Mouse (Mus musculus) CH12.LX (cell line): ENCODE data around the gene Rrp12. TPM values are rescaled to one million over a fixed set of nuclear protein-coding genes. Genes with fewer than 3 reads are reported as not detected.
A peak's percentile ranks its signal among the peaks of the same experiment; 100 is the strongest.

Experiments
- DNase-seq: peaks from one replicate; pipeline ENCODE4 v3.0.0-alpha.2; 2013; ENCODE audit errors: extremely low read depth
- H3K27ac ChIP-seq: 2 replicates; pipeline ENCODE4 v1.5.1; 2012; ENCODE audit warnings: low read depth, mild to moderate bottlenecking, control low read depth, moderate library complexity; ENCODE audit not compliant: insufficient read depth
- H3K27me3 ChIP-seq: replicated peaks from 2 replicates; pipeline ENCODE3; 2012; ENCODE audit warnings: inconsistent platforms
- H3K36me3 ChIP-seq, 2 experiments: replicated peaks in 1 of 2; 2 replicates each; pipeline versions ENCODE3 to v1.6.1; 2012; ENCODE audit warnings: inconsistent platforms in 1 of 2, low read length in 1 of 2, mild to moderate bottlenecking in 1 of 2, mixed read lengths in 1 of 2, moderate library complexity in 1 of 2; ENCODE audit not compliant: control insufficient read depth in 1 of 2, insufficient read depth in 1 of 2
- H3K4me1 ChIP-seq, 2 experiments: 2 replicates each; pipeline ENCODE4 v1.6.1; 2012; ENCODE audit warnings: inconsistent platforms in 1 of 2, moderate library complexity in 1 of 2; ENCODE audit not compliant: insufficient read depth in 2 of 2, control insufficient read depth in 1 of 2
- H3K4me2 ChIP-seq: 2 replicates; pipeline ENCODE4 v1.6.1; 2012; ENCODE audit warnings: low read depth, mild to moderate bottlenecking, control low read depth; ENCODE audit not compliant: poor library complexity, insufficient read depth, severe bottlenecking
- H3K4me3 ChIP-seq, 3 experiments: fragments of 150-350 bp in 1 of 3; sonication (generic) in 1 of 3; replicated peaks in 1 of 3; 2 replicates each; pipeline versions ENCODE3 to v1.5.1; 2011 to 2012; ENCODE audit warnings: low read depth in 2 of 3, low read length in 2 of 3, mild to moderate bottlenecking in 2 of 3, moderate library complexity in 2 of 3, control low read depth in 1 of 3, improper control_type of control experiment in 1 of 3, inconsistent platforms in 1 of 3, mixed read lengths in 1 of 3; ENCODE audit not compliant: poor library complexity in 1 of 3
- H3K79me2 ChIP-seq: replicated peaks from 2 replicates; pipeline ENCODE4 v1.6.1; 2012; ENCODE audit warnings: mild to moderate bottlenecking, moderate library complexity; ENCODE audit not compliant: control insufficient read depth, poor library complexity, insufficient read depth, severe bottlenecking; ENCODE audit errors: extremely low read depth
- H3K9ac ChIP-seq: 2 replicates; pipeline ENCODE4 v1.6.1; 2012; ENCODE audit warnings: low read depth, mild to moderate bottlenecking, control low read depth, moderate library complexity; ENCODE audit not compliant: insufficient read depth
- H3K9me3 ChIP-seq: replicated peaks from 2 replicates; pipeline ENCODE3; 2012; ENCODE audit warnings: low read length, inconsistent platforms, mixed read lengths
- CHD2 ChIP-seq: IDR thresholded peaks from 2 replicates; pipeline ENCODE4 v1.6.1; 2011; ENCODE audit warnings: low read length, improper control_type of control experiment
- CTCF ChIP-seq, 2 experiments: IDR thresholded peaks in 1 of 2; conservative IDR thresholded peaks in 1 of 2; 2 replicates each; pipeline ENCODE4 v1.5.1; 2011 to 2012; ENCODE audit warnings: low read depth in 2 of 2, low read length in 2 of 2, improper control_type of control experiment in 1 of 2, inconsistent platforms in 1 of 2, mild to moderate bottlenecking in 1 of 2, moderate library complexity in 1 of 2
- E2F4 ChIP-seq: IDR thresholded peaks from 2 replicates; pipeline ENCODE4 v1.6.1; 2011; ENCODE audit warnings: low read depth, low read length, improper control_type of control experiment; ENCODE audit not compliant: insufficient replicate concordance
- EP300 ChIP-seq: IDR thresholded peaks from 2 replicates; pipeline ENCODE4 v1.6.1; 2011; ENCODE audit warnings: low read length, improper control_type of control experiment
- GABPA ChIP-seq: IDR thresholded peaks from 2 replicates; pipeline ENCODE4 v1.6.1; 2012; ENCODE audit warnings: low read depth, low read length, improper control_type of control experiment, inconsistent platforms; ENCODE audit not compliant: insufficient replicate concordance
- HCFC1 ChIP-seq: IDR thresholded peaks from 2 replicates; pipeline ENCODE4 v1.6.1; 2012; ENCODE audit warnings: low read depth, mild to moderate bottlenecking, inconsistent platforms, low read length, improper control_type of control experiment
- JUN ChIP-seq: IDR thresholded peaks from 2 replicates; pipeline ENCODE4 v1.6.1; 2011; ENCODE audit warnings: low read depth, mild to moderate bottlenecking, low read length, improper control_type of control experiment, moderate library complexity; ENCODE audit not compliant: insufficient read depth
- KAT2A ChIP-seq: IDR thresholded peaks from 2 replicates; pipeline ENCODE4 v1.6.1; 2012; ENCODE audit warnings: low read length, improper control_type of control experiment, inconsistent platforms; ENCODE audit not compliant: insufficient replicate concordance
- MAX ChIP-seq: IDR thresholded peaks from 2 replicates; pipeline ENCODE4 v1.6.1; 2011; ENCODE audit warnings: low read length, improper control_type of control experiment
- MAZ ChIP-seq: IDR thresholded peaks from 2 replicates; pipeline ENCODE4 v1.6.1; 2012; ENCODE audit warnings: low read depth, mild to moderate bottlenecking, inconsistent platforms, low read length, improper control_type of control experiment, moderate library complexity
- MEF2A ChIP-seq: IDR thresholded peaks from 2 replicates; pipeline ENCODE4 v1.6.1; 2014; ENCODE audit warnings: low read depth, mild to moderate bottlenecking, inconsistent platforms, low read length, improper control_type of control experiment, borderline replicate concordance
- MXI1 ChIP-seq: IDR thresholded peaks from 2 replicates; pipeline ENCODE4 v1.6.1; 2011; ENCODE audit warnings: mild to moderate bottlenecking, low read depth, low read length, improper control_type of control experiment
- MYC ChIP-seq: IDR thresholded peaks from 2 replicates; pipeline ENCODE4 v1.6.1; 2011; ENCODE audit warnings: low read depth, mild to moderate bottlenecking, improper control_type of control experiment, low read length
- NELFE ChIP-seq: IDR thresholded peaks from 2 replicates; pipeline ENCODE4 v1.6.1; 2011; ENCODE audit warnings: low read depth, low read length, improper control_type of control experiment
- SIN3A ChIP-seq: IDR thresholded peaks from 2 replicates; pipeline ENCODE4 v1.6.1; 2012; ENCODE audit warnings: low read length, improper control_type of control experiment, inconsistent platforms
- SMC3 ChIP-seq: IDR thresholded peaks from 2 replicates; pipeline ENCODE4 v1.6.1; 2011; ENCODE audit warnings: low read depth, low read length, improper control_type of control experiment
- TBP ChIP-seq: conservative IDR thresholded peaks from 2 replicates; pipeline ENCODE4 v1.6.1; 2011; ENCODE audit warnings: low read depth, low read length, improper control_type of control experiment
- UBTF ChIP-seq: IDR thresholded peaks from 2 replicates; pipeline ENCODE4 v1.6.1; 2012; ENCODE audit warnings: low read depth, mild to moderate bottlenecking, inconsistent platforms, low read length, improper control_type of control experiment, moderate library complexity
- USF2 ChIP-seq: conservative IDR thresholded peaks from 2 replicates; pipeline ENCODE4 v1.6.1; 2011; ENCODE audit warnings: low read depth, low read length, improper control_type of control experiment
- ZC3H11A ChIP-seq: IDR thresholded peaks from 2 replicates; pipeline ENCODE4 v1.6.1; 2012; ENCODE audit warnings: low read depth, mild to moderate bottlenecking, inconsistent platforms, low read length, improper control_type of control experiment
- ZKSCAN1 ChIP-seq: IDR thresholded peaks from 2 replicates; pipeline ENCODE4 v1.6.1; 2012; ENCODE audit warnings: low read depth, inconsistent platforms, low read length, improper control_type of control experiment, borderline replicate concordance
- dilution Hi-C: fragments of 300-500 bp; cut with MboI; formaldehyde crosslinking; loops from 2 replicates; pipeline ENCODE4 v1.14.3; 2020; ENCODE audit warnings: low sequenced_read_pairs; ENCODE audit not compliant: extremely low pct_unique_long_range_greater_than_20kb, extremely low pct_ligation_motif_present
- in situ Hi-C: fragments of 300-500 bp; cut with MboI; formaldehyde crosslinking; loops from 3 replicates; pipeline ENCODE4 v1.14.3; 2019; ENCODE audit warnings: low sequenced_read_pairs, low pct_ligation_motif_present, low pct_unique_long_range_greater_than_20kb, mixed read lengths
- polyA plus RNA-seq: library from polyadenylated mRNA; unstranded; fragments of >175 nt; gene quantifications from 2 replicates; pipeline ENCODE4 v1.2.1, GENCODE M21; 2012; ENCODE audit warnings: low read depth; ENCODE audit not compliant: insufficient read length
- total RNA-seq, 2 experiments: library from RNA; depleted of rRNA; stranded (reverse); fragments of 300-350 nt in 1 of 2; fragments of >200 nt in 1 of 2; gene quantifications; 2 replicates each; pipeline ENCODE4 v1.2.3; 2012 to 2014

The Rrp12 gene
- total and polyA plus RNA-seq, 3 experiments, result 20.1 to 64.3 (median 42.5) TPM

- Histone ChIP-seq H3K27me3 (no peaks in the 10 kb centered on the region), H3K27ac (no peak overlapping the region), H3K4me3 (no peak overlapping the region), H3K79me2 (no peaks in the 10 kb centered on the region), H3K4me1 (peaks cover 6 to 20% of the 10 kb centered on the region in 2 experiments), H3K9ac (no peak overlapping the region), H3K4me2 (no peak overlapping the region), H3K9me3 (no peaks in the 10 kb centered on the region), H3K36me3 (no peaks in the 10 kb centered on the region)
- 0 out of 4 replicates have a peak, but pooled peaks of 1 of the 2 experiments have one; percentile 7 for TF ChIP-seq CTCF (conservative IDR thresholded peaks at IDR 0.05 in 1 of 2, IDR thresholded peaks at IDR 0.05 in 1 of 2; ENCODE audit: low read depth in 2 of 2, low read length in 2 of 2)
- no peak for TF ChIP-seq HCFC1
- no peak for TF ChIP-seq CHD2
- no peak for TF ChIP-seq E2F4
- no peak for TF ChIP-seq ZKSCAN1
- dilution Hi-C loops, result no loop called here
- in situ Hi-C loops, result no loop called here
- DNase-seq, result no peak
Measured at GRCm38 (mm10) chr19:41902848-41903593, 7.0 kb upstream of the Rrp12 start.

- Histone ChIP-seq H3K4me2 (no peak overlapping the region), H3K27ac (no peak overlapping the region), H3K36me3 (no peaks in the 10 kb centered on the region), H3K27me3 (no peaks in the 10 kb centered on the region), H3K9me3 (no peaks in the 10 kb centered on the region)
- no peak for TF ChIP-seq KAT2A
- no peak for TF ChIP-seq CHD2
- TF ChIP-seq UBTF, result no peak
- TF ChIP-seq MXI1, result no peak
- no peak for TF ChIP-seq SIN3A
- no peak for TF ChIP-seq MAZ
- no peak for TF ChIP-seq EP300
- no peak for TF ChIP-seq MAX
- no peak for TF ChIP-seq USF2
- TF ChIP-seq TBP, result no peak
- TF ChIP-seq MEF2A, result no peak
- no peak for TF ChIP-seq ZC3H11A
- no peak for TF ChIP-seq E2F4
- TF ChIP-seq GABPA, result no peak
- no peak for TF ChIP-seq NELFE
- TF ChIP-seq SMC3, result no peak
- no peak for TF ChIP-seq JUN
- no peak for TF ChIP-seq MYC
- TF ChIP-seq, all 38 proteins: peak for 0
- H3K4me3 ChIP-seq, result no peak overlapping the region
- peaks cover 6 to 19% of the 10 kb centered on the region in 2 experiments for H3K4me1 ChIP-seq
- H3K9ac ChIP-seq, result no peak overlapping the region
- H3K79me2 ChIP-seq, result no peaks in the 10 kb centered on the region
- dilution Hi-C loops (no loop called here), in situ Hi-C loops (no loop called here)
- DNase-seq, result no peak
Measured at GRCm38 (mm10) chr19:41901696-41902095, 5.7 kb upstream of the Rrp12 start.
